Mouse (Mus musculus) CH12.LX (cell line): ENCODE measurements around the gene Gm49325.

ENCODE experiments used
- CTCF ChIP-seq, 2 experiments: IDR thresholded peaks in 1 of 2; conservative IDR thresholded peaks in 1 of 2; 2 replicates each; pipeline ENCODE4 v1.5.1; 2011 to 2012; ENCODE audit warnings: low read depth in 2 of 2, low read length in 2 of 2, improper control_type of control experiment in 1 of 2, inconsistent platforms in 1 of 2, mild to moderate bottlenecking in 1 of 2, moderate library complexity in 1 of 2
- EP300 ChIP-seq: IDR thresholded peaks from 2 replicates; pipeline ENCODE4 v1.6.1; 2011; ENCODE audit warnings: low read length, improper control_type of control experiment
- KAT2A ChIP-seq: IDR thresholded peaks from 2 replicates; pipeline ENCODE4 v1.6.1; 2012; ENCODE audit warnings: low read length, improper control_type of control experiment, inconsistent platforms; ENCODE audit not compliant: insufficient replicate concordance
- MAX ChIP-seq: IDR thresholded peaks from 2 replicates; pipeline ENCODE4 v1.6.1; 2011; ENCODE audit warnings: low read length, improper control_type of control experiment
- MXI1 ChIP-seq: IDR thresholded peaks from 2 replicates; pipeline ENCODE4 v1.6.1; 2011; ENCODE audit warnings: mild to moderate bottlenecking, low read depth, low read length, improper control_type of control experiment
- POLR2A ChIP-seq: IDR thresholded peaks from 2 replicates; pipeline ENCODE4 v1.6.1; 2011; ENCODE audit warnings: low read depth, mild to moderate bottlenecking, improper control_type of control experiment, low read length
- POLR2AphosphoS2 ChIP-seq: IDR thresholded peaks from 2 replicates; pipeline ENCODE4 v1.6.1; 2011; ENCODE audit warnings: low read depth, low read length, improper control_type of control experiment

DNA sequence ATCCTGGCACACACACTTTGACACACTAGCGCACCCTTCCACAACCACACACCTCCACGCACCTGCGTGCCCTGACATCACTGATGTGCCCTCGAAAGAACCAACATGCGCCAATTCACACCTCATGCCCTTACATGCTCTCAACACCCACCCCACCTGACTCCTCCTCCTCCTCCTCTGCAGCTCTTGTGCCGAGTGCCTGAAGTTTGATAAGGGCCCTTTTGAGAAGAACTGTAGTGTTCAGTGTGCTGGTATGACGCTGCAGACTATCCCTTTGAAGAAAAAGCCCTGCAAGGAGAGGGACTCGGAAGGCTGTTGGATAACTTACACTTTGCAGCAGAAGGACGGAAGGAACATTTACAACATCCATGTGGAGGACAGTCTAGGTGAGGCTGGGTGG is 45.2 kb upstream of the Gm49325 start:
- TF ChIP-seq CTCF (conservative IDR thresholded peaks at IDR 0.05 in 1 of 2, IDR thresholded peaks at IDR 0.05 in 1 of 2; ENCODE audit: low read depth in 2 of 2, low read length in 2 of 2) (no peak), EP300 (no peak), POLR2A (no peak), POLR2AphosphoS2 (no peak), MXI1 (no peak), MAX (no peak), KAT2A (no peak)
